Mouse (Mus musculus) ovary, adult 10 weeks (tissue): Measurements from ENCODE around the gene Nlrp2. TPM values are rescaled to one million over a fixed set of nuclear protein-coding genes. Genes with fewer than 3 reads are reported as not detected.

Source experiments
- polyA plus RNA-seq: library from polyadenylated mRNA; stranded (reverse); fragments of 350-450 nt; fragmentation: Illumina TruSeq; extraction: RNeasy Lipid Tissue Mini Kit (QIAGEN cat#74804); gene quantifications from one replicate; pipeline ENCODE4 v1.2.3, GENCODE M21; 2014

Gene Nlrp2
- 12.0 TPM for polyA plus RNA-seq

GRCm38 (mm10) chr7:5350935-5351334, at the start of gene Nlrp2:
Nlrp2 (minus strand) TSS chr7:5351035.

GRCm38 (mm10) chr7:5350237-5350636, 598 bp downstream of the Nlrp2 start, which contains the start of gene Gm5065:
Gm5065 (plus strand) TSS chr7:5350537.

Other genes starting within 250 kb of the Nlrp2 start
- gene Rfpl4, start 234.1 kb downstream of the Nlrp2 start, polyA plus RNA-seq, result 45.2 TPM
- not detected for gene Rasl2-9, start 225.1 kb downstream of the Nlrp2 start, polyA plus RNA-seq
- gene Vmn1r55, start 201.4 kb downstream of the Nlrp2 start, polyA plus RNA-seq, result not detected
- not detected for gene Vmn1r56, start 154.3 kb downstream of the Nlrp2 start, polyA plus RNA-seq
- not detected for gene Vmn1r57, start 132.5 kb downstream of the Nlrp2 start, polyA plus RNA-seq
- 5.7 TPM for gene Gm5065, start 498 bp downstream of the Nlrp2 start, polyA plus RNA-seq
- gene Vmn1r58, start 62.4 kb upstream of the Nlrp2 start, polyA plus RNA-seq, result not detected
- gene Vmn1r59, start 105.7 kb upstream of the Nlrp2 start, polyA plus RNA-seq, result not detected
- not detected for gene Vmn2r28, start 142.9 kb upstream of the Nlrp2 start, polyA plus RNA-seq
- gene Vmn1r60, start 196.3 kb upstream of the Nlrp2 start, polyA plus RNA-seq, result not detected